Mouse (Mus musculus) kidney, adult 8-10 months (tissue): ENCODE data around the gene Olfr1378.

ENCODE experiments used
- DNase-seq, 2 experiments: peaks; one replicate each; pipeline ENCODE4 v3.0.0; 2022

The Olfr1378 gene

DNA sequence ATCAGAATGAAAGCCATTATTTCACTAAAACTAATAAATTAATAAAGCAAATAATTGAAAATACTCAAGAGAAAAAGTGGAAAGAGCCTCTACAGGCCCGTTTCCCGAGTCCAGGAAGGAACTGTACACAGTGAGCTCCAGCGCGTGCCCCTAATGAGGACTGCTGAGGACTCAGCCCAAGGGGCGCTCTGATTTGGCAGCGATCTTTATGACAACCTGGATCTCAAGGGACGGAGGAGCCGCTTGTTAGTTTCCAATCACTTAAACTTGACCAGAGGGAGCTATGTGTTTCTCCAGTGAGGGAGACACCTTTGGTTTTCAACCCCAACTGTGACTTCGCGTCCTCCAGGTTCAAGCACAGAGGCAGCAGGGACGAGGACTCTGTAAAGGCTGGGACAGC is at the start of gene Olfr1378:
Olfr1378 (plus strand) TSS at position 301 of the 400 bp plus-strand sequence.
- no peak for DNase-seq

DNA sequence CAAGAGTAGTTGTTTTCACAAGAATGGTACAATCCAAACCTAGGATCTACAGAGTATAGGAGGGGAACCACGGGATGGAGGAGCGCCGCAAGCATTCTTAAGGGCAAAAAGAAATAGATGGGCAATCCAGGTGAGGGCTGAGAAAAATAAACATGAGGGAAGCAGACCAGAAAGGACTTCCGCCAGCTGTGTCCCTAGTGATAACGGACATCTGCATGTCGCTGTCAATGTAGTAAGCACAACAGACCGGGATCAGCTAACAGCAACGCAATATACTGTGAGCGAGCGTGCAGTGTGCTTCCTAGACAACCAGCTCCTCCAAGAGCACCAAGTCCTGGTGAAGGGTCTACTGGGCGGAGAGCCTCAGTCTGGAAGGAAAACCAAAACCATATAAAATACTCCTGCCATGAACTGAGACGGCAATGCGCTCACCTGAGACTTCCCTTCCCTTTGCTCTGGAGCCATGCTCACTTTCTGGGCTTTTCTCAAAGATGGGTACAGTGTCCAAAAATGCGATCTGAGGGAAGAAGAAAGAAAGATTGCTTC is 35.8 kb upstream of the Olfr1378 start:
- DNase-seq: no peak

DNA sequence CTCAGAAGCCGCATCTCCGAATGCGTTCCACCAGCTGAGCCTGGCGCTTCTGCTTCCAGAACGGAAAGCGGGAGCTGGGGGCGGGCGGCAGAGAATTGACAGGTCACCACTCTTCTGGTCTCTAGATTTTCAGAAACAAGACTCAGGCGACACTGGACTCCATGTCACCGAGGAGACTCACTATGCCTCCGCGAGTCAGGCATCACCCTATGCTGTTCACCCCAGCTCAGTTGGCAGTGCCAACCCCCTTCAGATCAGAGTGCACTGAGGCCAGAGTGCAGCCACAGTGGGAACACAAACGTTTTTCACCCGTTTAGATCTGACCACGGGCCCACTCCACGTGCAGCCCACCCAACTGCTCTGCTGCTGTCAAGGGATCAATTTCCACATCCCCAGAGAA is 35.3 kb upstream of the Olfr1378 start:
- peak in 1 of 2 experiments; percentile 30 for DNase-seq

DNA sequence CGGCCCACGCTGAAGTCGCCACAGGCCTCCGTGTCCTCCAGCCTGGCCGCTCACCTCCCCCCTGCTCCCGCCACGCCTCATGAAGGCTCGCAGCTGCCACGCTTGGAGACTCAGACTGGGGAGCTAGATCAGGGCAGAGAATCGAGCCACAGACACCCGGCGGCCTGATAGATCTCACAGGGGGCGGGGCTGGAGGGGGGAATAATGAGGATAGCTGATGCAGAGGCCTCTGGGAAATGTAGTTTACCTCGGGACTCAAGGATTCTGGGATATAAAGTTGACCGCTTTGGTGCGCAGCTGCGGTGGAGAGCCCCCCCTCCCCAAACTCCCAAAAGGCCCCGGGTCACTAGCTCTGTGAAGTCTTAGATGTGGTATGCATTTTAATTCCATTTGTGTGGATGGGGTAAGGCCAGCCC is 34.9 kb upstream of the Olfr1378 start, which contains the start of gene Zfp354b:
Zfp354b (minus strand) TSS at position 183 of the 416 bp plus-strand sequence.
- peak; percentile 87 for DNase-seq

DNA sequence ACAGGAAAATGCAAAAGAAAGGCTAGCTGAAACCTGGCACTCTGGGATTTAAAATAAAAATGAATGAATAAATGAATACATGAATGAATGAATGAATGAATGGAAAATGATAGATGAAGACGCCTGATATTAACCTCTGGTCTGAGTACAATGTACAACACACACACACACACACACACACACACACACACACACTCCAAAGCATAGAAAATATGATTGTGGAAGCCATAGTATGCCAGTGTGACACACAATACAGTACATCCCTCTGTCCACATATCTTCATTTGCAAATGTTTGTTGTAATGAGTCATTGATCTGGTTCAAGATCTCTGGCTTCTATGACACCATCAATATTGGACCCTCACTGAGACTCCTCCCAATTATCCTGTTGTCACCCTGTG is 34.3 kb upstream of the Olfr1378 start:
- DNase-seq: no peak

DNA sequence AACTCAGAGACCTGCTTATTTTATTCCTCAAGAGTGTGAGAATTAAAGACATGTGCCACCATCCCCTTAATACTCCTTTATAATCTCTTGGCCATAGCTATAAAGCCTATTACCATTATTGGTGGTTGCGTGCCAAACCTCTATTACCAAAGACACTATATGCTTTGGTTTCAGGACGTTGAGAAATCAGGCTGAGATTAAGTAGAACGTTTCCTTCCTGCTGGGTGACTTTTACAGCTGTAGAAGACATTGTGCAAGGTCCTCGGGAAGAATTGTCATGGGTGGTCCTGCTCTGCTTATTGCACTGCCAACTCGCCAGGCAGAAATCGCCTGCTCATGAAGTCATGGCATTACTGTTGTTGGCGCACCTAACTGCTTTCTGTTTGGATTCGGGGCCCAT is 27.9 kb upstream of the Olfr1378 start:
- no peak for DNase-seq

DNA sequence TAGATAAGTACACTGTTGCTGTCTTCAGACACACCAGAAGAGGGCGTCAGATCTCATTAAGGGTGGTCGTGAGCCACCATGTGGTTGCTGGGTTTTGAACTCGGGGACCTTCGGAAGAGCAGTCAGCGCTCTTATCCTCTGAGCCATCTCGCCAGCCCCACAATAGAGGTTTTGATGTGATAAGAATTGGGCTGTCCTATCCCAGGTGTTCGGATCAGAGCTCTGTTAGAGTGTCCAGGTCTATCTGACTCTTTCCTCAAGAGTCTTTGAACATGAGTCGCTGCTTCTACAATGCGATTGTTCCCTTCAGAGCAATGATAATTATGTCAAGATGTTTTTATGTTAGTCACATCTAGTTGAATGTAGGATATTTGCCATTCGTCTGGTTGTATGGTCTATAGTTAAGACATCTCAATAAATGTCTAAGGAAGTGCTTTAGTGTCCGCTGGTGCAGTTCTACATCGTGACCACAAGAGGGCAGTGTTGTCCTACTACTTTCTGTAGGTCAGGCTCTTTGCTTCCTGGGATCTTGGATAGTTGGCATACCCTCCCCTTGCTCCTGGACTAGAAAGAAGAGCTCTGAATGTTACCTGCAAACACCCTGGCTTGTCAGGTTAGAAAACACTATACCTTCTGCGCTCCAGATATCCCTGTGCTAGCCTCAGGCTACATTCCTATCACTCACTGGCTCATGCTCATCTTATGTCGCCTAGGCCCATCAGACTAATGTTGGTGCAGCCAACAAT is 26.5 kb upstream of the Olfr1378 start:
- peak in 1 of 2 experiments; percentile 29 for DNase-seq

DNA sequence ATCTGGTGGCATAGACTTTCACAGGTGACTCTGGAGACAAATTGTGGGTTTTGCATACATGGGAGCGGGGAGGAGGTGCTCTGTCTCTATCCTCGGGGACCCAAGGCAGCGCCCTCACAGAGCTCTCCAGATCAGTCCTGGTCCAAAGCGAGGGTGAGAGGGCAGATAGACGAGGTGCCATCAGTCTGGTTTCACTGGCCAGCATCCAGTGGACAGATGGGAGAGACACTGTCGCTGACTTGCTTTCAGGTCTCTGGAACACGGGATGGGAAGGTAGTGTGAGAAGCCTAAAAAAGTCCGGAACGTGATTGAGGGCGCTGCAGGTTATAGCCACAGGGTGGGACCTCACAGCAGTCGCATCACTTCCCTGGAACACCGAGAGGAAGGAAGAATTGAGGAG is 23.9 kb upstream of the Olfr1378 start:
- no peak for DNase-seq

DNA sequence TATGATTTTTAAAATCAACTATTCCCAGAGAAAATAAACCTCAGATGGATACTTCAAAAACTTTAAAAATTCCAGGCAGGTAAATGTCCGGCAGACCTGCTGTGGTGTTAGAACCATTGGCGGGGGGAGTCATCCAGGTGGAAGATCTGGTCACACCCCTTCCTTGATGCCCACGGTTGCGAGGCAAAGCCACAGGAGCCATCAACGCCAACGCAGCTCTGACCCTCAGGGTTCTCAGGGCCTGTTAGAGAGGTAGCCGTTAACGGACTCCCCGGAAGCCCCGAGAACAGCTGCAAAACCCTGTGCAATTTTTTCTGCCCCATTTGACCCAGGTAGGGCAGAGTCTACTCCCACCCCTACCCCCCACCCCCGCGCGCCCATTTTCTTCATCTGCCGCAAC is 22.8 kb upstream of the Olfr1378 start, which contains the start of gene 4933414I15Rik:
4933414I15Rik (minus strand) TSS at position 260 of the 400 bp plus-strand sequence.
- DNase-seq: no peak

DNA sequence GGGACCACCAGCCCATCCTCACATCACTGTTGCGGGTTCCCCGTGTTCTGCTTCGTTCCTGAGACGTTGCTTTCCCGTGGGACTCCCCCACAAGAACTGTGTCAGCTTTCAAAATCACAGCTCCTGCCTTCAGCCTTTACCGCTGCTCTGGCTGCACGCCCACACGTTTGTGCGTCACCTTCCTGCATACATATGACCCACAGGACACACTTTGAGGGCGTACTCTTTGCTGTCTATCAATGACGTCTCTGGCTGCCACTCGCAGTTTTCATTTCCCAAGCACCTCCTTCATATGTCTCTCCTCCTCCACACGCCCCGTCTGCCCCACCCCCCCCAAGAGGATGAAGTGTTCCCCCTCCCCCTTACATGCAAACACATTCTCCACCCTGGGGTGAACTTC is 14.0 kb upstream of the Olfr1378 start:
- no peak for DNase-seq

DNA sequence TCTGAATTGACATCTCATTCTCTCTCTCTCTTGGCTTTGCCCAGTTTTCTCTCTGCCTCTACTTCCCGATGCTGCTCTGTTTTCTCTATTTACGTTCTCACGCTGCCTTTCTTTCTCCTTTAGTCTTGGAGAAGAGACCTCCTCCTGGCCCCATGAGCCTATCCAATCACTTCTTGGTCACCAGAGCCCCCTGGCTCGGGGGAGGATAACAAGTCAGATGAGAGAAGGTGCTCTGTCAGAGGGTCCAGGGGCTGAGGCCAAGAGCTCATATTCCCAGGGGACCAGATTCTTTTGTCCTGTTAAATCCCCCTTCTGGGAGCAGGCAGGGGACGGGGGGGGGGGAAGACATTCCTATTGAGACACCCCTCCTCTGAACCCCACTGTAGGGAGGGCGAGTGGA is 12.7 kb upstream of the Olfr1378 start, which contains the start of gene Prop1:
Prop1 (minus strand) TSS at position 101 of the 400 bp plus-strand sequence.
- no peak for DNase-seq

DNA sequence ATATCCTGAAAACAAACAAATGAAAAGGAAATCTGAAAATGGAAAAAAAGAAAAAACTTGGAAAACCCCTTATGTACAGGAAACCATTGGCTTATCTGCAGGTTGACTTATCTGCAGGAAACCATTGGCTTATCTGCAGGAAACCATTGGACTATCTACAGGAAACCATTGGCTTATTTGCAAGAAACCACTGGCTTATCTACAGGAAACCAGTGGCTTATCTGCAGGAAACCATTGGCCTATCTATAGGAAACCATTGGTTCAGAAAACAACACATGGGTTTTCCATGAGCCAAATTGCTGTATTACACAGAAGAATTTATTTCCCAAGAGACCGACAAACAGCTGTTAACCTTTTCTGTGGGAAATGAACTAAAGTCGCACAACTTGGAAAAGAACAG is 1.4 kb upstream of the Olfr1378 start:
- DNase-seq: peak; percentile 12 to 28

DNA sequence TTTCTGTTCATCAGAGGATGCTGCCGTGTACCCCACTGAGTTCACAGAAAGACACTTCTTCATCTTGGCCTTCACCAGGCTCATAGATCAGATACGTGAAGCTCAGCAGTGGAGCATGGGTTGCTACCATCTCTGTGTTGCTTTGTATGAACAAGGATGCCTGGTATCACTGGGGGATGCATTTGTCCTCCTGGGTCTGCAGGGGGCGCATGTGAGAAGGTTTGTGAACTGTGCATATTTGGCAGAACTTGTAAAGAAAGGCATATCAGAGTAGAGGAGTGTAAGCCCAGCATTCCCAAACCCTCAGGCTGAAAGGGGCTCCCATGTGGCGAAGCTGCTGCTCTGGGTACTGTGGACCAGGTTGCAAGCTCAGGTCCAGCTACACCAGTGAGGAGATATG is 10.9 kb downstream of the Olfr1378 start:
- DNase-seq: no peak

DNA sequence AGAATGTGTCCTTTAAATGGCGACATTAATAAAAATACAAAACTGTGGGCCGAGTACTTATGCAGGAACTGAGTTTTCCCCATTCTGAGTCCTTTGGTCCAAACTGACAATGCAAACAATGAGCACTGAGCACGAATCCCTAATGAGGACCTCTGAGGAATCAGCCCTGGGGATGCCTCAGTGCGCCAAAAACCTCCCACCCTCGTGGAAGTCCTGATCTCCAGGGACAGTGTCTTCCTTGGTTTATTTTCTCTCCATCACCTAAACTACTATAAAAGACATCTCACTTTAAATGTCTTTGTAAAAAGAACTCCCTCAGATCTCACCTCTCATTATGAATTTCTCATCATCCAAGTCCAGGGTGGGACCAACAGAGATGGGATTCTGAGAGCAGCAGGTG is 15.3 kb downstream of the Olfr1378 start, which contains the start of gene Olfr1377:
Olfr1377 (plus strand) TSS at position 301 of the 400 bp plus-strand sequence.
- no peak for DNase-seq

DNA sequence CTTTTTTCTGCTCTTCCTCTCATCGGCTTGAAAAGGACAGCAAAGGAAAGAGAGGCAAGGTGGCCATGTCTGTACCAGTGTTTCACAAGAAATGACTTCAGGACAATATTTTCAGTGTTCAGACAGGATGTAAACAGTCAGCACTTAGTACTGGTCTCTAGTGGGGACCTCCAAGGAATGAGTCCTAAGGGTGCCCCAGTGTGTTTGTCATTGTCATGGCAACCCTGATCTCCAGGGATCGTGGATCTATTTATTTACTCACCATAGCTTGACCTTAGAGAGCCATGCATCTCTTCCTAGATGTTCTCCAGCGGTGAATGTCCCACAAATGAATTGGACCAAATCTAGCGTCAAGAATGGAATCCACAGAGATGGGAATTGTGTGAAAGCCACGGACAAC is 37.0 kb downstream of the Olfr1378 start, which contains the start of gene Olfr51:
Olfr51 (plus strand) TSS at position 301 of the 400 bp plus-strand sequence.
- no peak for DNase-seq

DNA sequence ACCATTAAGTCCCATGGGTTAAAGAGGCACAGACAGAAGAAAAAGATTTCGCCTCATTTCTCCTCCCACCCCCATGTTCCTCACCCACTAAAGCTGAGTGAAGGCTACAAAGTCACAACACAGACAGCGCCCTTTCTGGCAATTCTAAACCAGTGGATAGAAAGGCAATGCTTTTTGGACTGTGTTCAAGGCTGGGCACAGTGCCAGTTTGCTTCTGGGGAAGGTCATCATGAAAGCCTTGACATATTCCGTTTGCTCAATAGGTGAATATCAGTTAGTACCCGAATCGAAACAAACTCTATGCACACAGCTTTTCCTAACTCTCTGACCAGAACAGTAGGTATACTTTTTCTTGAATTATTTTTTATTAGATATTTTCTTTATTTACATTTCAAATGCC is 45.5 kb downstream of the Olfr1378 start:
- peak; percentile 41 to 49 for DNase-seq

DNA sequence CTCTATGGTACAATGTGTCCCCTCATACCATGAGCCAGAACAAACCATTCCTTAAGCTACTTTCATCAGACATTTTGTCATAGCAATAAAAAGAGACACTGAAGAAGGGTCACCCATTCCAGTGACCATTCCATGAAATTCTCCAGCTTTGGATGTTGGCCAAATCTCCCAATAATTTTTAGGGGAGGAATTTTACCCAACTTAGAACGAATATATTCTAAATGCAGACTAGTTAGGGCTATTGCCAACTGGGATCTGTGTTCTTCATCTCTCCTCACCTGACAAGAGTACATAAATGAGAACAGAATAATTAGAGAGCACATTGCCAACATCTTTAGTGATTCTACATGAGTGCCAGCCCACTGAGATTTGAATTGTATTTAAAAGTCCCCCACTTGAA is 47.6 kb downstream of the Olfr1378 start, which contains the start of gene Olfr54:
Olfr54 (plus strand) TSS at position 301 of the 400 bp plus-strand sequence.
- no peak for DNase-seq

DNA sequence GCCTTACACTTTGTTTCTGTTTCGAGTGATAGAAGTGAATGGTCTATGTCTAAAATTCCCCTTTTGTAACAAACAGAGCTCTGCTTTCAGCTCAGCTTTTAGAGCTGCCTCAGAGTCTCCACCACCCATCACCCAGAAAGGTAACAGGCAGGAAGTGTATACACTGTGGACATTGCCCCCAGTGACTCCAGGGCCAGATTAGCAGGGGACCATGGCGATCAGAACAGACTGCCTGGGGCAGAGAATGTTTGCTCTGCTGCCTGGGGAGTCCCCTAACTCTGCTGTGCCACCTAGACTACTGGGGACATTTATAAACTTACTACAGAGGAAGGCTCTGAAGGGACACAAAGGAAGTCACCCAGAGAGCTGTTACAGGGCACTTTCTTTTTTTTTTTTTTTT is 50.0 kb downstream of the Olfr1378 start:
- no peak for DNase-seq
